Mouse (Mus musculus): ENCODE measurements around the gene Irf4.

DNA sequence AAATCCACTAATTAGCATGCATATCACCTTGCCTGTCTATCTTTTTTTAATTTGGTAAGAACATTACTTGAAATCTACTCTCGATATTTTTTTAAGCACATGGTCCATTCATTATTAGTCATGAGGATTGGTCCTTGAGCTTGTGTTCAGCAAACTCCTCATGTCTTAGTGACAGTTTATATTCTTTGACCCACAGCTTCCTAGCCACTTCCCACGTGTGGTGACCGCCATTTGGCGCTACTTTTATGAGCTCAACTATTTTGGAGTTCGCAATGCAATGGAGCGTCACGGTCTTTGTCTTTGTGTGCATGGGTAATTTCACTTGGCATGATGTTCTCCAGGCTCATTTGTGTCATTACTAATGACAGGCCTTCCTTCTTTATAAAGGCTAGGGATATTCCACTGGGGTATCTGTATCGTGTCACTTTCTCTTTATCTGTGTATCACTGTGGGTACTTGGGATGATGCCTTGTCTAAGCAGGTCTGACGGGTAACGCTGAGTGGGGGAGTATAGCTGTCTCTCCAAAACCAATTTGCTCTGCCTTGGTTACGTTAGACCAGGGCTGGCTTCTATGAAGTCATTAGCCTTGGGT lies 9.9 kb downstream of the Irf4 start:
- TF ChIP-seq POLR2A (IDR thresholded peaks at IDR 0.05; ENCODE audit: control insufficient read depth, low read depth, low read length): no peak
- TF ChIP-seq CTCF (IDR thresholded peaks at IDR 0.05; ENCODE audit: control insufficient read depth, insufficient read depth, insufficient replicate concordance, low read depth, low read length): no peak
